Mouse (Mus musculus) stomach, postnatal 0 days (tissue): ENCODE data around the gene Cd24a.

Experiments used
- CTCF ChIP-seq: IDR thresholded peaks from 2 replicates; pipeline ENCODE4 v1.5.1; 2016; ENCODE audit warnings: antibody characterized with exemption, low read depth, mild to moderate bottlenecking, moderate library complexity
- EP300 ChIP-seq: optimal IDR thresholded peaks from 2 replicates; pipeline ENCODE3; 2016; ENCODE audit warnings: antibody characterized with exemption

DNA sequence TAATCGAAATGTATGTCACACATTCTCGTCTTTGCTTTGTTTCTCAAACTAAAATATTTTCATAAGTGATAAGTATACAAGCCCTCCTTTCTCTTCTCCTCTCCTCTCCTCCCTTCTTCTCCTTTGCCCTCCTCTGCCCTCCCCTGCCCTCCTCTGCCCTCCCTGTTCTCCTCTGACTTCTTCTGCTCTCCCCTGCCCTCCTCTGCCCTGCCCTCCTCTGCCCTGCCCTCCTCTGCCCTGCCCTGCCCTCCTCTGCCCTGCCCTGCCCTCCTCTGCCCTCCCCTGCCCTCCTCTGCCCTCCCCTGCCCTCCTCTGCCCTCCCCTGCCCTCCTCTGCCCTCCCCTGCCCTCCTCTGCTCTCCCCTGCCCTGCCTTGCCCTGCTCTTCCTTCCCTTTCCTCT lies 31.9 kb downstream of the Cd24a start:
- TF ChIP-seq EP300 (no peak), CTCF (no peak)
